Mouse (Mus musculus) testis, postnatal 14 days (tissue): Measurements from ENCODE around the gene Fabp7.

Experiments
- DNase-seq: peaks from one replicate; pipeline ENCODE4 v3.0.0; 2021; ENCODE audit warnings: low spot score

Fabp7 gene

GRCm38 (mm10) chr10:57784876-57785150 is at the start of gene Fabp7:
Fabp7 (plus strand) TSS chr10:57784881.
- no peak for DNase-seq

GRCm38 (mm10) chr10:57740733-57741132 is 43.9 kb upstream of the Fabp7 start:
- no peak for DNase-seq

GRCm38 (mm10) chr10:57741351-57741750 is 43.3 kb upstream of the Fabp7 start:
- DNase-seq, result no peak

- DNase-seq, result no peak
These were observed 41.6 kb upstream of the Fabp7 start for GRCm38 (mm10) chr10:57743045-57743444.

GRCm38 (mm10) chr10:57743606-57744016 is 41.1 kb upstream of the Fabp7 start:
- no peak for DNase-seq

GRCm38 (mm10) chr10:57744128-57744765 is 40.4 kb upstream of the Fabp7 start:
- DNase-seq, result no peak

GRCm38 (mm10) chr10:57745452-57745851 is 39.2 kb upstream of the Fabp7 start:
- DNase-seq, result no peak

- no peak for DNase-seq
These were observed 37.6 kb upstream of the Fabp7 start for GRCm38 (mm10) chr10:57747127-57747526.

- no peak for DNase-seq
These were observed 31.3 kb upstream of the Fabp7 start for GRCm38 (mm10) chr10:57753343-57753742.

- no peak for DNase-seq
These were observed 29.4 kb upstream of the Fabp7 start for GRCm38 (mm10) chr10:57755201-57755736.

- DNase-seq, result no peak
These were observed 25.7 kb upstream of the Fabp7 start for GRCm38 (mm10) chr10:57758999-57759398.

- no peak for DNase-seq
These were observed 24.0 kb upstream of the Fabp7 start for GRCm38 (mm10) chr10:57760694-57761093.

GRCm38 (mm10) chr10:57763044-57763443 is 21.6 kb upstream of the Fabp7 start:
- DNase-seq, result no peak

- no peak for DNase-seq
These were observed 1.2 kb upstream of the Fabp7 start for GRCm38 (mm10) chr10:57783289-57784130.

- peak; percentile 25 for DNase-seq
These were observed 378 bp upstream of the Fabp7 start for GRCm38 (mm10) chr10:57784131-57784875.

- no peak for DNase-seq
These were observed 871 bp downstream of the Fabp7 start for GRCm38 (mm10) chr10:57785552-57785951.

GRCm38 (mm10) chr10:57792957-57793356 is 8.3 kb downstream of the Fabp7 start:
- no peak for DNase-seq

GRCm38 (mm10) chr10:57794018-57794417 is 9.3 kb downstream of the Fabp7 start, which contains the start of gene Smpdl3a:
Smpdl3a (plus strand) TSS chr10:57794335.
- DNase-seq, result no peak

GRCm38 (mm10) chr10:57794491-57795461 is 10.1 kb downstream of the Fabp7 start:
- DNase-seq, result peak; percentile 19

- no peak for DNase-seq
These were observed 10.9 kb downstream of the Fabp7 start for GRCm38 (mm10) chr10:57795542-57795941.

GRCm38 (mm10) chr10:57796057-57796456 is 11.4 kb downstream of the Fabp7 start:
- no peak for DNase-seq
